Mouse (Mus musculus) CH12.LX (cell line): ENCODE measurements at regions not wholly inside any gene's neighbourhood (a gene's known extent, or its start where the extent isn't known, plus 50 kb on each side); places are given as distances from the start of the nearest gene placed in this dataset.

Experiments
- DNase-seq: peaks from one replicate; pipeline ENCODE4 v3.0.0-alpha.2; 2013; ENCODE audit errors: extremely low read depth
- H3K27ac ChIP-seq: 2 replicates; pipeline ENCODE4 v1.5.1; 2012; ENCODE audit warnings: low read depth, mild to moderate bottlenecking, control low read depth, moderate library complexity; ENCODE audit not compliant: insufficient read depth
- H3K27me3 ChIP-seq: replicated peaks from 2 replicates; pipeline ENCODE3; 2012; ENCODE audit warnings: inconsistent platforms
- H3K36me3 ChIP-seq, 2 experiments: replicated peaks in 1 of 2; 2 replicates each; pipeline versions ENCODE3 to v1.6.1; 2012; ENCODE audit warnings: inconsistent platforms in 1 of 2, low read length in 1 of 2, mild to moderate bottlenecking in 1 of 2, mixed read lengths in 1 of 2, moderate library complexity in 1 of 2; ENCODE audit not compliant: control insufficient read depth in 1 of 2, insufficient read depth in 1 of 2
- H3K4me1 ChIP-seq, 2 experiments: 2 replicates each; pipeline ENCODE4 v1.6.1; 2012; ENCODE audit warnings: inconsistent platforms in 1 of 2, moderate library complexity in 1 of 2; ENCODE audit not compliant: insufficient read depth in 2 of 2, control insufficient read depth in 1 of 2
- H3K4me2 ChIP-seq: 2 replicates; pipeline ENCODE4 v1.6.1; 2012; ENCODE audit warnings: low read depth, mild to moderate bottlenecking, control low read depth; ENCODE audit not compliant: poor library complexity, insufficient read depth, severe bottlenecking
- H3K4me3 ChIP-seq, 3 experiments: fragments of 150-350 bp in 1 of 3; sonication (generic) in 1 of 3; replicated peaks in 1 of 3; 2 replicates each; pipeline versions ENCODE3 to v1.5.1; 2011 to 2012; ENCODE audit warnings: low read depth in 2 of 3, low read length in 2 of 3, mild to moderate bottlenecking in 2 of 3, moderate library complexity in 2 of 3, control low read depth in 1 of 3, improper control_type of control experiment in 1 of 3, inconsistent platforms in 1 of 3, mixed read lengths in 1 of 3; ENCODE audit not compliant: poor library complexity in 1 of 3
- H3K79me2 ChIP-seq: replicated peaks from 2 replicates; pipeline ENCODE4 v1.6.1; 2012; ENCODE audit warnings: mild to moderate bottlenecking, moderate library complexity; ENCODE audit not compliant: control insufficient read depth, poor library complexity, insufficient read depth, severe bottlenecking; ENCODE audit errors: extremely low read depth
- H3K9ac ChIP-seq: 2 replicates; pipeline ENCODE4 v1.6.1; 2012; ENCODE audit warnings: low read depth, mild to moderate bottlenecking, control low read depth, moderate library complexity; ENCODE audit not compliant: insufficient read depth
- H3K9me3 ChIP-seq: replicated peaks from 2 replicates; pipeline ENCODE3; 2012; ENCODE audit warnings: low read length, inconsistent platforms, mixed read lengths
- BHLHE40 ChIP-seq: IDR thresholded peaks from 2 replicates; pipeline ENCODE4 v1.6.1; 2011; ENCODE audit warnings: mild to moderate bottlenecking, low read depth, low read length, improper control_type of control experiment
- CHD2 ChIP-seq: IDR thresholded peaks from 2 replicates; pipeline ENCODE4 v1.6.1; 2011; ENCODE audit warnings: low read length, improper control_type of control experiment
- CTCF ChIP-seq, 2 experiments: IDR thresholded peaks in 1 of 2; conservative IDR thresholded peaks in 1 of 2; 2 replicates each; pipeline ENCODE4 v1.5.1; 2011 to 2012; ENCODE audit warnings: low read depth in 2 of 2, low read length in 2 of 2, improper control_type of control experiment in 1 of 2, inconsistent platforms in 1 of 2, mild to moderate bottlenecking in 1 of 2, moderate library complexity in 1 of 2
- EP300 ChIP-seq: IDR thresholded peaks from 2 replicates; pipeline ENCODE4 v1.6.1; 2011; ENCODE audit warnings: low read length, improper control_type of control experiment
- HCFC1 ChIP-seq: IDR thresholded peaks from 2 replicates; pipeline ENCODE4 v1.6.1; 2012; ENCODE audit warnings: low read depth, mild to moderate bottlenecking, inconsistent platforms, low read length, improper control_type of control experiment
- JUN ChIP-seq: IDR thresholded peaks from 2 replicates; pipeline ENCODE4 v1.6.1; 2011; ENCODE audit warnings: low read depth, mild to moderate bottlenecking, low read length, improper control_type of control experiment, moderate library complexity; ENCODE audit not compliant: insufficient read depth
- MAFK ChIP-seq: IDR thresholded peaks from 2 replicates; pipeline ENCODE4 v1.6.1; 2011; ENCODE audit warnings: low read length, improper control_type of control experiment; ENCODE audit not compliant: insufficient replicate concordance
- MEF2A ChIP-seq: IDR thresholded peaks from 2 replicates; pipeline ENCODE4 v1.6.1; 2014; ENCODE audit warnings: low read depth, mild to moderate bottlenecking, inconsistent platforms, low read length, improper control_type of control experiment, borderline replicate concordance
- MYC ChIP-seq: IDR thresholded peaks from 2 replicates; pipeline ENCODE4 v1.6.1; 2011; ENCODE audit warnings: low read depth, mild to moderate bottlenecking, improper control_type of control experiment, low read length
- PAX5 ChIP-seq: IDR thresholded peaks from 2 replicates; pipeline ENCODE4 v1.6.1; 2012; ENCODE audit warnings: low read length, inconsistent platforms, mixed read lengths
- POLR2A ChIP-seq: IDR thresholded peaks from 2 replicates; pipeline ENCODE4 v1.6.1; 2011; ENCODE audit warnings: low read depth, mild to moderate bottlenecking, improper control_type of control experiment, low read length
- RAD21 ChIP-seq: IDR thresholded peaks from 2 replicates; pipeline ENCODE4 v1.6.1; 2011; ENCODE audit warnings: low read depth, mild to moderate bottlenecking, low read length, improper control_type of control experiment, moderate library complexity
- RCOR1 ChIP-seq: conservative IDR thresholded peaks from 2 replicates; pipeline ENCODE4 v1.6.1; 2012; ENCODE audit warnings: low read depth, mild to moderate bottlenecking, inconsistent platforms, low read length, improper control_type of control experiment
- SIN3A ChIP-seq: IDR thresholded peaks from 2 replicates; pipeline ENCODE4 v1.6.1; 2012; ENCODE audit warnings: low read length, improper control_type of control experiment, inconsistent platforms
- SMC3 ChIP-seq: IDR thresholded peaks from 2 replicates; pipeline ENCODE4 v1.6.1; 2011; ENCODE audit warnings: low read depth, low read length, improper control_type of control experiment
- TBP ChIP-seq: conservative IDR thresholded peaks from 2 replicates; pipeline ENCODE4 v1.6.1; 2011; ENCODE audit warnings: low read depth, low read length, improper control_type of control experiment
- UBTF ChIP-seq: IDR thresholded peaks from 2 replicates; pipeline ENCODE4 v1.6.1; 2012; ENCODE audit warnings: low read depth, mild to moderate bottlenecking, inconsistent platforms, low read length, improper control_type of control experiment, moderate library complexity
- USF2 ChIP-seq: conservative IDR thresholded peaks from 2 replicates; pipeline ENCODE4 v1.6.1; 2011; ENCODE audit warnings: low read depth, low read length, improper control_type of control experiment
- ZC3H11A ChIP-seq: IDR thresholded peaks from 2 replicates; pipeline ENCODE4 v1.6.1; 2012; ENCODE audit warnings: low read depth, mild to moderate bottlenecking, inconsistent platforms, low read length, improper control_type of control experiment
- ZMIZ1 ChIP-seq: IDR thresholded peaks from 2 replicates; pipeline ENCODE4 v1.6.1; 2012; ENCODE audit warnings: low read depth, mild to moderate bottlenecking, inconsistent platforms, low read length, improper control_type of control experiment
- ZNF384 ChIP-seq: IDR thresholded peaks from 2 replicates; pipeline ENCODE4 v1.6.1; 2012; ENCODE audit warnings: low read depth, low read length, improper control_type of control experiment, inconsistent platforms
- dilution Hi-C: fragments of 300-500 bp; cut with MboI; formaldehyde crosslinking; loops from 2 replicates; pipeline ENCODE4 v1.14.3; 2020; ENCODE audit warnings: low sequenced_read_pairs; ENCODE audit not compliant: extremely low pct_unique_long_range_greater_than_20kb, extremely low pct_ligation_motif_present
- in situ Hi-C: fragments of 300-500 bp; cut with MboI; formaldehyde crosslinking; loops from 3 replicates; pipeline ENCODE4 v1.14.3; 2019; ENCODE audit warnings: low sequenced_read_pairs, low pct_ligation_motif_present, low pct_unique_long_range_greater_than_20kb, mixed read lengths

GRCm38 (mm10) chr3:143789932-143790570 lies 415.0 kb downstream of the Lmo4 start:
- dilution Hi-C loops (no loop called here), in situ Hi-C loops (no loop called here)
- DNase-seq, result no peak
- no peak for TF ChIP-seq BHLHE40
- no peak for TF ChIP-seq CTCF (conservative IDR thresholded peaks at IDR 0.05 in 1 of 2, IDR thresholded peaks at IDR 0.05 in 1 of 2; ENCODE audit: low read depth in 2 of 2, low read length in 2 of 2)
- no peak for TF ChIP-seq PAX5
- TF ChIP-seq SMC3, result no peak
- TF ChIP-seq CHD2, result no peak
- H3K4me3 ChIP-seq, result no peak overlapping the region
- no peaks in the 10 kb centered on the region for H3K36me3 ChIP-seq
- H3K9me3 ChIP-seq, result no peaks in the 10 kb centered on the region
- no peak overlapping the region for H3K4me2 ChIP-seq
- no peaks in the 10 kb centered on the region for H3K79me2 ChIP-seq
- no peak overlapping the region for H3K9ac ChIP-seq
- H3K27ac ChIP-seq, result no peak overlapping the region
- H3K27me3 ChIP-seq, result no peaks in the 10 kb centered on the region
- peaks cover 2% of the 10 kb centered on the region in 2 experiments; a peak in 1 of 4 replicates for H3K4me1 ChIP-seq

GRCm38 (mm10) chr3:143786889-143787288 lies 418.1 kb downstream of the Lmo4 start:
- Histone ChIP-seq H3K9ac (no peak overlapping the region), H3K36me3 (no peaks in the 10 kb centered on the region)
- dilution Hi-C loops, result no loop called here
- in situ Hi-C loops, result no loop called here
- TF ChIP-seq HCFC1 (no peak), UBTF (no peak), ZMIZ1 (no peak), CHD2 (no peak), SIN3A (no peak), CTCF (conservative IDR thresholded peaks at IDR 0.05 in 1 of 2, IDR thresholded peaks at IDR 0.05 in 1 of 2; ENCODE audit: low read depth in 2 of 2, low read length in 2 of 2) (no peak), BHLHE40 (no peak), USF2 (no peak), POLR2A (no peak), RAD21 (no peak), TBP (no peak), JUN (no peak), RCOR1 (no peak), MEF2A (no peak), ZNF384 (no peak), ZC3H11A (no peak), PAX5 (no peak), MYC (no peak), MAFK (no peak), EP300 (no peak)
- TF ChIP-seq, all 38 proteins: peak for 0
- H3K4me2 ChIP-seq, result no peak overlapping the region
- no peak overlapping the region for H3K27ac ChIP-seq
- no peaks in the 10 kb centered on the region for H3K27me3 ChIP-seq
- DNase-seq, result no peak
- no peaks in the 10 kb centered on the region for H3K9me3 ChIP-seq
- H3K4me1 ChIP-seq, result peaks cover 5 to 7% of the 10 kb centered on the region in 2 experiments; a peak in 3 of 4 replicates
- H3K4me3 ChIP-seq, result no peak overlapping the region
- H3K79me2 ChIP-seq, result no peaks in the 10 kb centered on the region
